Mouse (Mus musculus) thymus, adult 2 months (tissue): ENCODE measurements around the gene Gm21936. TPM values are rescaled to one million over a fixed set of nuclear protein-coding genes. Genes with fewer than 3 reads are reported as not detected.
"Not testable (repeated sequence)": the region's sequence is repeated elsewhere in the genome, so short reads cannot be mapped to it uniquely, and the experiment has no call there.

Experiments used
- DNase-seq: peaks from one replicate; pipeline ENCODE4 v3.0.0; 2021
- H3K27ac ChIP-seq: fragments of 200-500 bp; 2 replicates; pipeline ENCODE4 v1.5.1; 2012; ENCODE audit warnings: low read length, control low read depth; ENCODE audit not compliant: control insufficient read depth, insufficient read depth
- H3K27me3 ChIP-seq: fragments of 200-500 bp; 2 replicates; pipeline ENCODE4 v1.6.1; 2012; ENCODE audit warnings: mild to moderate bottlenecking, low read length, moderate library complexity, mixed read lengths; ENCODE audit not compliant: control insufficient read depth, insufficient read depth
- H3K36me3 ChIP-seq: fragments of 200-500 bp; 2 replicates; pipeline ENCODE4 v1.6.1; 2012; ENCODE audit warnings: mild to moderate bottlenecking, low read length, moderate library complexity; ENCODE audit not compliant: control insufficient read depth, insufficient read depth
- H3K4me1 ChIP-seq: fragments of 200-500 bp; replicated peaks from 2 replicates; pipeline ENCODE4 v1.6.1; 2012; ENCODE audit warnings: low read length; ENCODE audit not compliant: control insufficient read depth, insufficient read depth
- H3K4me3 ChIP-seq: fragments of 200-500 bp; 2 replicates; pipeline ENCODE4 v1.5.1; 2012; ENCODE audit warnings: mild to moderate bottlenecking, low read length, control low read depth, moderate library complexity; ENCODE audit not compliant: control insufficient read depth, insufficient read depth
- WGBS: fragments of 180-500 bp; shearing (Covaris S2); methylation state at CpG from one replicate; pipeline ENCODE4 v1.1.7; 2018; 5-methylcytosine and 5-hydroxymethylcytosine counted together
- polyA plus RNA-seq: library from polyadenylated mRNA; depleted of rRNA; stranded (reverse); fragments of >200 nt; gene quantifications from 2 replicates; pipeline ENCODE4 v1.2.3, GENCODE M21; 2012; rRNA removed

Gm21936 gene
- not detected in 2 replicates for polyA plus RNA-seq

DNA sequence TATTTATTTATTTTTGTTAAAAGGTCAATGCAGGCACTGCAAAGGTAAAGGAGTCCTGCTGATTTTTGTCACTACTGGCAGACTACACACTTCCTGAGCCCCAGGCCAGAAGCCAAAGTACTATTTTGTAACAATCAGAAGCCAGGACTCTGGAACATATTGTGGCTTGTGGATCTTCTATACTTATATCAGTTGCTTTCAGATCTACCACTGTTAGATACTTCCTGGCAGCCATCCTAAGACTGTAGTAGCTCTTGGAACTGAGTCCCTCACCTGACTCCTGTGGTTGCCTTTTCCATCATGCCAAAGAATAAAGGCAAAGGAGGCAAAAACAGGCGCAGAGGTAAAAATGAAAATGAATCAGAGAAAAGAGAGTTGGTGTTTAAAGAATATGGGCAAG lies at the start of gene Gm21936:
Gm21936 (plus strand) TSS at position 301 of the 400 bp plus-strand sequence.
- WGBS, result 100% methylated on average over 1 of the region's 1 CpGs
- H3K4me1 ChIP-seq, H3K27me3 ChIP-seq: not testable (repeated sequence)

DNA sequence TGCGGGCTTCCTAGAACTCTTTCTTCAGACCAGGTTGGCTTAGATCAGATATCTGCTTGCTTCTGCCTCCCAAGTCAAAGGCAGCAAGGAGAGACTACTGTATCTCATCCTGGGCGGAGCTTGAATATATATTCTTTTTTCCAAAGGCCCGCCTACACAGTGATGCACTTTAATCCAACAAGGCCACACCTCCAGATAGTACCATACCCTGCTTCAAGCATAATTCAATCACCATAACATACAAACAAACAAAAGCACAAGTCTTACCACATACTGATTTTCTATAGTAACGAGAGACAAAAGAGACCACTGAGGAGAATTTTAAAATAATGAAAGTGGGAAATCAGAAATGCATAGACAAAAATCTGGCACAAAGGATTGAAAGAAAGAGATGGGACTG lies 19.7 kb upstream of the Gm21936 start, which contains the start of gene Gm21319:
Gm21319 (minus strand) TSS at position 101 of the 400 bp plus-strand sequence.
- not testable (repeated sequence) for DNase-seq, H3K27me3 ChIP-seq, H3K4me3 ChIP-seq, H3K27ac ChIP-seq, H3K4me1 ChIP-seq, H3K36me3 ChIP-seq
- WGBS, result 93% methylated on average over 4 of the region's 4 CpGs

More for the DNA sequence above, at the start of gene Gm21936:
- not testable (repeated sequence) for H3K36me3 ChIP-seq, H3K4me3 ChIP-seq, H3K27ac ChIP-seq, DNase-seq

DNA sequence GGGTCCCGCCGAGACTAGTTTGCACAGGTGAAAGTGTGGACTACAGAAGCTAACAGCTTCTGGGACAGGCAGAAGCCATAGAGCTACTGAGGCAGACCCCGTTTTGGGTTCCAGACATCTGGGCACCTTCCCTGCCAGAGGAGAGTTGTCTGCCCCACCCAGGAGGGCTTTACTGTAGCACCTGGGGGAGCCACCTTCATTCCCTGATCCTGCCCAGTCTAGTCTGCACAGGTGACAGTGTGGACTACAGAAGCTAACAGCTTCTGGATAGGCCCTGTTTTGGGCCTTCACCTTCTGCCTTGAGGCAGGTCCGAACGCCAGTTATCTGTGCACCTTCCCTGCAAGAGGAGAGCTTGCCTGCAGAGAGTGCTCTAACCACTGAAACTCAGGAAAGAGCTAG lies 2.7 kb downstream of the Gm21936 start:
- not testable (repeated sequence) for H3K4me1 ChIP-seq, DNase-seq, H3K27ac ChIP-seq, H3K36me3 ChIP-seq, H3K27me3 ChIP-seq, H3K4me3 ChIP-seq
- 88% methylated on average over 5 of the region's 5 CpGs for WGBS

DNA sequence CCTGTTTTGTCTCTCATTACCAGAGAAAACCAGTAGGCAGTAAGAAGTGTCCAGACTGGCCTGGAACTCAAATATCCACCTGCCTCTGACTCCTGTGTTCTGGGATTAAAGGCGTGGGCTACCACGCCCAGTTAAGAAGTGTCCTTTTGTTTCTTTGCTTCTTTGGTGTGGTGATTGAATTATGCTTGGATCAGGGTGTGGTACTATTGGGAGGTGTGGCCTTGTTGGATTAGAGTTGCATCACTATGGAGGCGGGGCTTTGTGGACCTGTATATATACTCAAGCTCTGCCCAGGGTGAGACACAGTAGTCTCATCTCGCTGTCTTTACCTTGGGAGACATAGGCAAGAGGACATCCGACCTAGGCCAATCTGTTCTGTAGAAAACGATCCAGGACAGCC lies 21.0 kb downstream of the Gm21936 start, which contains the start of gene BB287469:
BB287469 (plus strand) TSS at position 301 of the 400 bp plus-strand sequence.
- DNase-seq, H3K36me3 ChIP-seq, H3K27ac ChIP-seq, H3K27me3 ChIP-seq, H3K4me1 ChIP-seq, H3K4me3 ChIP-seq: not testable (repeated sequence)
- 89% methylated on average over 6 of the region's 6 CpGs for WGBS

DNA sequence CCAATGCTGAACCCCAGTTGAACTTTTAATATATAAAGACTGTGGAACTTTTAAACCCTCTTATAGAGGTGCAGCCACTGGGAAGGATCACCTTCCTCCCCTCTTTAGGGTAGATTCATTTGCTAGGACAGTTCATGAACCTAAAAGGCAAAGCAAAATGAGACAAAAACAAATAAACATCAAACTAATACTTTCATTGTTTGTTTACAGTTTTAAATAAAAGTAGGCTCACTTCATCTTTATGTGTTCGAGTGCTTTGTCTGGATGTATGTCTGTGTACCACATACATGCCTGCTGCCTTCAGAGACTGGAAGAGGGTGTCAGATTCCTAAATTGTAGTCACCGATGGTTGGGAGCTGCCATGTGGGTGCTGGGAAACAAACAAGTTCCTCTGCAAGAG lies 46.9 kb downstream of the Gm21936 start, which contains the start of gene Gm2001:
Gm2001 (minus strand) TSS at position 101 of the 400 bp plus-strand sequence.
- WGBS, result 84% methylated on average over 2 of the region's 2 CpGs
- H3K27me3 ChIP-seq, H3K27ac ChIP-seq, H3K4me1 ChIP-seq, H3K4me3 ChIP-seq, DNase-seq, H3K36me3 ChIP-seq: not testable (repeated sequence)

Other genes with a start within 250 kb of the Gm21936 start
- gene Oog1, start 192.8 kb upstream of the Gm21936 start, polyA plus RNA-seq, result 0.07 TPM in 1 of 2 replicates, not detected in the other
- gene Gm4027, start 176.6 kb upstream of the Gm21936 start, polyA plus RNA-seq, result not detected in 2 replicates
- gene Gm16381, start 150.9 kb upstream of the Gm21936 start, polyA plus RNA-seq, result not detected in 2 replicates
- gene Gm21319, start 19.8 kb upstream of the Gm21936 start, polyA plus RNA-seq, result not detected in 2 replicates
- not detected in 2 replicates for gene BB287469, start 21.1 kb downstream of the Gm21936 start, polyA plus RNA-seq
- gene Gm2001, start 46.8 kb downstream of the Gm21936 start, polyA plus RNA-seq, result not detected in 2 replicates
- gene Gm2016, start 78.6 kb downstream of the Gm21936 start, polyA plus RNA-seq, result not detected in 2 replicates
- gene Gm2022, start 99.9 kb downstream of the Gm21936 start, polyA plus RNA-seq, result not detected in 2 replicates
- gene Gm2035, start 124.3 kb downstream of the Gm21936 start, polyA plus RNA-seq, result not detected in 2 replicates
- not detected in 2 replicates for gene Gm2042, start 158.6 kb downstream of the Gm21936 start, polyA plus RNA-seq
- not detected in 2 replicates for gene Gm2075, start 216.3 kb downstream of the Gm21936 start, polyA plus RNA-seq
- not detected in 2 replicates for gene Gm6803, start 223.3 kb downstream of the Gm21936 start, polyA plus RNA-seq
- gene Gm2056, start 231.5 kb downstream of the Gm21936 start, polyA plus RNA-seq, result not detected in 2 replicates